Mouse (Mus musculus) neural tube, embryonic 12.5 days (tissue): ENCODE results near the gene Hbq1b. TPM values are rescaled to one million over a fixed set of nuclear protein-coding genes. Genes with fewer than 3 reads are reported as not detected.
"Not testable (repeated sequence)": the region's sequence is repeated elsewhere in the genome, so short reads cannot be mapped to it uniquely, and the experiment has no call there.

Experiments used
- ATAC-seq: fragments of 200-750 bp; cut with Nextera tagmentation; 2 replicates; pipeline ENCODE4 v1.8.0; 2017; ENCODE audit warnings: low read depth, mild to moderate bottlenecking, moderate TSS enrichment, moderate library complexity; ENCODE audit not compliant: low FRiP score
- H3K27ac ChIP-seq: fragments of 300-500 bp; sonication (generic); 2 replicates; pipeline ENCODE4 v1.5.1; 2016
- H3K27me3 ChIP-seq: fragments of 300-500 bp; sonication (generic); replicated peaks from 2 replicates; pipeline ENCODE4 v1.6.1; 2016; ENCODE audit warnings: mild to moderate bottlenecking
- H3K36me3 ChIP-seq: fragments of 300-500 bp; sonication (generic); 2 replicates; pipeline ENCODE4 v1.6.1; 2016; ENCODE audit warnings: mild to moderate bottlenecking
- H3K4me1 ChIP-seq: fragments of 300-500 bp; sonication (generic); 2 replicates; pipeline ENCODE4 v1.6.1; 2016
- H3K4me2 ChIP-seq: fragments of 300-500 bp; sonication (generic); replicated peaks from 2 replicates; pipeline ENCODE4 v1.6.1; 2016; ENCODE audit warnings: mild to moderate bottlenecking
- H3K4me3 ChIP-seq: fragments of 300-500 bp; sonication (generic); 2 replicates; pipeline ENCODE4 v1.5.1; 2016
- H3K9ac ChIP-seq: fragments of 300-500 bp; sonication (generic); 2 replicates; pipeline ENCODE4 v1.6.1; 2016; ENCODE audit warnings: mild to moderate bottlenecking
- H3K9me3 ChIP-seq: fragments of 300-500 bp; sonication (generic); 2 replicates; pipeline ENCODE4 v1.6.1; 2016; ENCODE audit warnings: mild to moderate bottlenecking
- WGBS: fragments of 180-500 bp; shearing (Covaris S2); methylation state at CpG from one replicate; pipeline ENCODE4 v1.1.7; 2016; 5-methylcytosine and 5-hydroxymethylcytosine counted together
- polyA plus RNA-seq: library from polyadenylated mRNA; unstranded; fragments of >200 nt; fragmentation: Nextera tagmentation; extraction: Ambion mirVana; gene quantifications from 2 replicates; pipeline ENCODE4 v1.2.1, GENCODE M21; 2016

Gene Hbq1b
- polyA plus RNA-seq, result 3.2 and 3.3 TPM in 2 replicates

DNA sequence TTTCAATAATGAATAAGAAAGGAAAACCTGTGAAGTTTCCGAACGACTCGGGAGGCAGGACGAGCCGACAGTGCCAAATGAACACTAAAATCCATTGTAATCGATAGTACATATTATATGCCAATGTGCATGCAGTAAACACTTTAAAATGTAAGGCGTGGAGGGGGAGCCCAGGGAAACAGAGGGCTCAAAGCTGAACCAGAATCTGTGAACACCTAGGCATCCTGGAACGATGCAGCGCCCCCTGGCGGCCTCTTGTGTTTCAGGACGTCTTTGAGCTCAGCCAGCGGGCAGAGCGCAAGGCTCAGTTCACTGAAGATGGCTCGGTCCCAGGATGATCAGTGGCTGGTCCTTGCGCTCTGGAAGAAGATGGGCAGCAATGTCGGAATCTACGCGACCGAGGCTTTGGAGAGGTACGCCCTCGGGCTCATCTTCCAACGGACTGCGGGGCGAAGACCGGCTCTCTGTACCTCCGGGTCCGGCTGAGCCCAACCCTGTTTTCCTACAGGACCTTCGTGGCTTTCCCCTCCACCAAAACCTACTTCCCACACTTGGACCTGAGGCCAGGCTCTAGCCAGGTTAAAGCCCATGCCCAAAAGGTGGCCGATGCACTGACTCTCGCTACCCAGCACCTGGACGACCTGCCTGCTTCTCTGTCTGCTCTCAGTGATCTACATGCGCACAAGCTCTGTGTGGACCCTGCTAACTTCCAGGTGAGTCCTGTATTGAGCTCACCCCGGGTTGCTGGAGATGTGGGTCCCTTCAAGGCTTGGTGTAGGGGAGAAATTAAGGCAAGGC is at the start of gene Hbq1b:
Gene Hbq1b (plus strand): TSS at position 271 of the 798 bp plus-strand sequence.
- not testable (repeated sequence) for H3K27ac ChIP-seq, H3K4me1 ChIP-seq, H3K9me3 ChIP-seq, H3K4me3 ChIP-seq, H3K9ac ChIP-seq, H3K36me3 ChIP-seq, H3K27me3 ChIP-seq
- ATAC-seq, result peak; percentile 78
- 23% methylated on average over 33 of the region's 33 CpGs for WGBS
- peak within 1 kb of the TSS; percentile 53 for H3K4me2 ChIP-seq

DNA sequence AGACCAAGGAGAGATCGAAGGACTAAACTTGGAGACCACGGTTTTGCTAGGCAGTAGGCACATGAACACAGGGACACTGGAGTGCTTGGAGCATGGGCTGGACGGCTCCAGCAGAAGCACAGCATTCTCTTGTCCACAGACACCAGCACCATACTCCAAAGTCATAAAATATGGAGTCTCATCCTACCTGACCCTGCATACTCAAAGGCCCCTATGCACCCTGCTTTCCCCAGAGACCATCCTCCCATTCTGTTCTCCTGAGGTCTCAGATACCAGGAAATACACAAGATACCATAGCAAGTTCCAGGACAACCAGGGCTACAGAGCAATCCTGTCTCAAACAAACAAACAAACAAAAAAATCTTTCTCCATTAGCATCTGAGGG is 49.4 kb upstream of the Hbq1b start:
- ATAC-seq, result no peak
- no peak overlapping the region for H3K4me2 ChIP-seq
- no peak overlapping the region for H3K9ac ChIP-seq
- H3K9me3 ChIP-seq, result no peaks in the 10 kb centered on the region
- 91% methylated on average over 3 of the region's 3 CpGs for WGBS
- H3K27me3 ChIP-seq, result no peaks in the 10 kb centered on the region
- no peaks in the 10 kb centered on the region for H3K4me1 ChIP-seq
- no peak overlapping the region for H3K27ac ChIP-seq
- no peak overlapping the region for H3K4me3 ChIP-seq
- H3K36me3 ChIP-seq, result peaks cover 59% of the 10 kb centered on the region

DNA sequence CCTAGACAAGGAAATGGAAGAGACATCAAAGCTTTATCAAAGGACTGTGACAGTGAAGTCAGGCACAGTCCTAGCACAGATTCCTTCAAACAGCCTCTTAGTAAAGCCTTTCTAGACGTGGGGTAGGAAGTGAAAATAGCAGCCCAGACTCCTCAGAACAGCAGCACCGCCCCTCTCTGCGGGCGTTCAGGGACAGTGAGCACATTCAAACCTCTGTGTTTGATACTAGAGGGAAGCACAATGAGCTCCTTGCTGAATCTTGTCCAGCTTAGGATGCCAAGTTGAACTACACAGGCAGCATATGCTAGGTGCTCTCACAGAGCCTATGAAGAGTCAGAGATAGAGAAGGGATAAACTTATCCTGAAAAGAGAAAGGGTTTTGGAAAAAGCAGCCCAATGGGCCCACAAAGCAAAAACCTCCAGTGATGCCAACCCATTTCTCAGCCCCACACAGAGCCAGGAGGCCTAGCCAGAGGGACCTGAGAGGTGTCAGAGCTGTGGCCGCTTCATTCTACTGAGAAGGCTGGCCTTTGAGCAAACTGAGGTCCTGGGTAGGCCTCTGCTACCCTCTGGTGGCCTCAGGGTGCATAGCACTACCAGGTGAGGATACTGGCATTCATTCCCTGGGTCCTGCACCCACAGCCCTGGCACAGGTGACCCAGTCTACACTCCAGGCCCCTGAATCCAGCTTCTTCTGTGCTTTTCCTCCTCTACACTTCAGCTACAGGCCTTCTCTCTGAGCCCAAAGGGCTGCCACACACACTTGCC is 48.5 kb upstream of the Hbq1b start:
- Histone ChIP-seq H3K36me3 (peaks cover 50% of the 10 kb centered on the region), H3K27ac (no peak overlapping the region), H3K9me3 (no peaks in the 10 kb centered on the region), H3K4me2 (no peak overlapping the region), H3K27me3 (no peaks in the 10 kb centered on the region), H3K9ac (no peak overlapping the region), H3K4me1 (no peaks in the 10 kb centered on the region), H3K4me3 (no peak overlapping the region)
- 61% methylated on average over 5 of the region's 5 CpGs for WGBS
- ATAC-seq, result peak; percentile 25; the same call in 1 of the 2 replicates

DNA sequence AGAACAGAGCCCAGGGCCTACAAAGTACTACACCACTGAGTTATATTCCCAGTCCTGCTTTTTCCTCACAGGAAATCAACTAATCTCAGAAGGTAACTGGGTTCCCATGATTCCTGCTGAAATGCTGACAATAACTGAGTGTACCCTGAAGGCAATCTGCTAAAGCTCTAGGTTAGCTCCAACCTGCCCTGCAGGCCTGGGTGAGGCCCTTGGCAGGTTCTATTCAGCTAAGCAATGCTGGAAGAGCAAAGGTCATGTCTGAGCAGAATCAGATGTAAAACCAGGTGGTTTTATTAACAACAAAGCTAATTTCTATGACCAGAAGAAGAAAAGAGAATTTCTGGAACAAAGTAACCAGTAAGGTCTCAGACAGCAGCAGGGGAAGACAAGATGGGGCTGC is 45.4 kb upstream of the Hbq1b start:
- Histone ChIP-seq H3K9me3 (no peaks in the 10 kb centered on the region), H3K4me1 (no peaks in the 10 kb centered on the region), H3K27me3 (no peaks in the 10 kb centered on the region), H3K27ac (no peak overlapping the region), H3K4me2 (no peak overlapping the region), H3K9ac (no peak overlapping the region), H3K4me3 (no peak overlapping the region), H3K36me3 (peaks cover 59% of the 10 kb centered on the region)
- ATAC-seq, result no peak

DNA sequence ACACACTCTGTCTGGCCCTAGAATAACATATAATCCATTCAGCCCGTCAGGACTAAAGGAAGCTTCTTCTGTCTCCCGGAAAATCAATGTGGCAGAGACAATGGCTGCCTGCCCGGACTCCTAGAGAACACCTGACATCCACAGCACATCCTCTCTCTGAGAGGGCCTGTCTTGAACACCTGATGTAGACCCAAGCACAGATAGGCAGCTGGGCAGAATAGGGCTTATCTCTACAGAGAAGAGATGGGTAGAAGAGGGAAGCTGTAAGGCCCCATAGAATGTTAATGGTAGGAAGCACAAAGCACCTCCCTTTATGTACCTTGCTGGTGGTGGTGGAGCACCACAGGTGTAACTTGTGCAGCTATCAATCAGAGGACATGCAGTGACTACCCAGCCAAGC is 44.6 kb upstream of the Hbq1b start:
- peaks cover 62% of the 10 kb centered on the region for H3K36me3 ChIP-seq
- H3K4me1 ChIP-seq, result no peaks in the 10 kb centered on the region
- no peak overlapping the region for H3K9ac ChIP-seq
- H3K4me3 ChIP-seq, result no peak overlapping the region
- no peak overlapping the region for H3K27ac ChIP-seq
- H3K4me2 ChIP-seq, result no peak overlapping the region
- no peaks in the 10 kb centered on the region for H3K27me3 ChIP-seq
- no peak for ATAC-seq
- WGBS, result 88% methylated on average over 3 of the region's 3 CpGs
- H3K9me3 ChIP-seq, result no peaks in the 10 kb centered on the region

DNA sequence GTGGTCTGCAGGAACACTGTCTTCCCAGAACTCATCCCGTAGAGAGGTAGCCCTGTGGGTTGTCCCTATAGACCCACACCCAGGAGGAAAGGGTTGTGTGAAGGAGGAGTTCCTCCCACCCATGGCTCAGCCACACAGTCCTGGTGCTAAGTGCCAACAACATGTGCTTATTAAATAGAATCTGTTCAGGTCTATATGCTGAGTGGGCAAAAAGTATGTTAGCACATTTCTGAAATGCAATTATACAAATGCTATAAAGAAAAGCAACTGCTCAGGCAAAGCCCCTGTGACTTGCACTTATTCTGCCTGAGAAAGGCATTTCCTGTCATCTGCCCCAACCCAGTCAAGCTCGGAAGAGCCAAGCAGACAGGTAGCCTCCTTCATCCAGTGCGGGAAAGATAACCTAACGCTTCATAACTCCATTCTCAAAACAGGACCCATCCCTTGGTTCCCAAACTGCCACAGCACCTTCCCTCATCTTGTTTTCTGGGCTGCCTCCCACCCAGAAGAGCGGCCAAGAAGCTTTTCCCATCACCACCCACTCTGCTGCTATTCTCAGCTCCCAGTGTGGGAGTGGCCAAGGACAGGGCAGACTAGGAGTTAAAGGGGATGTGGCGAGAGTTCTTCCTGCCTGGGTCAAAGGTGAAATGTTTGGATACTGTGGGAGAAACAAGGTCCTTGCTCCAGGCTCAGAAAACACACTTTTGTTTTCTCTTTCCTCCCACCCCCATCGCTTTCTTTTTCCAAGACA is 43.4 kb upstream of the Hbq1b start:
- no peaks in the 10 kb centered on the region for H3K27me3 ChIP-seq
- H3K9ac ChIP-seq, result no peak overlapping the region
- H3K9me3 ChIP-seq, result no peaks in the 10 kb centered on the region
- peaks cover 70% of the 10 kb centered on the region for H3K36me3 ChIP-seq
- no peak overlapping the region for H3K4me2 ChIP-seq
- ATAC-seq, result no peak
- H3K4me3 ChIP-seq, result no peak overlapping the region
- no peaks in the 10 kb centered on the region for H3K4me1 ChIP-seq
- H3K27ac ChIP-seq, result no peak overlapping the region
- WGBS, result 80% methylated on average over 7 of the region's 7 CpGs

DNA sequence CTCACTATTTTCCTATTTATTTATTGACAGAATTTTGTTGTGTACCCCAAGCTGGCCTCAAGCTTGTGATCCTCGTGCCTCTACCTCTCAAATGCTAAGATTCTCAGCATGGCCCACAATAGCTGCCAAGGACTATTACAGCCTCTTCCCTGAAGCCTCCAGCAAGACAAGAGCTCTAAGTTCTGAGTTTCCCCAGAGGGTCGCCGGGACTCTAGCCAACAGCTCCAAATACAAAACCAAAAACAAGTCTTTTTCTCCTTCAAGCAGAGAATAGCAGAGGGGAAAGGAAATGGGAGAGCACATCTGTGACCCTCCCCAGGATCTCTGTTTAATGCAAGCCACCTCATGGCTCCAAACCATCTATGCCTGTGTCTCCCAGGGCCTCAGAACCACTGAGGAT is 42.7 kb upstream of the Hbq1b start:
- H3K4me2 ChIP-seq, result no peak overlapping the region
- ATAC-seq, result no peak
- H3K27ac ChIP-seq, result no peak overlapping the region
- WGBS, result 84% methylated on average over 3 of the region's 3 CpGs
- H3K4me1 ChIP-seq, result no peaks in the 10 kb centered on the region
- H3K9me3 ChIP-seq, result no peaks in the 10 kb centered on the region
- H3K9ac ChIP-seq, result no peak overlapping the region
- no peaks in the 10 kb centered on the region for H3K27me3 ChIP-seq
- H3K4me3 ChIP-seq, result no peak overlapping the region
- H3K36me3 ChIP-seq, result peaks cover 67% of the 10 kb centered on the region

DNA sequence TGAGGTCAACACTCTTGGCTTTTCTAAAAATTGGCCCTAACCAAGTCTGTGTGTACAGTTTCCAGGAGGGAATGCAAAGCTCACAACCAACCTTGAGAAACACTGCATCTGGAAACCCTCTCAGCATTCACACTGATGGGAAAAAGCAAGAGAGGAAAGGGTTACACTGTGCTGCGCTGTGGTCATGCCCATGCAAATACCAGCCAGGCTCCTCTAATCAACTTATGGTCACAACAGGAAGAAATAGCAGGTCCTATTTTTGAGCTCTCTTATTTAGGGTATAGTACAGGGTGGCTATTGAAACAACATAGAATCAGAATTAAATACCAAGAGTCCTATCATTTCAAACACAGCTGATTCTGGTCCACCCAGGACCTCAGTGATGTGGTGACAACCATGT is 42.1 kb upstream of the Hbq1b start:
- Histone ChIP-seq H3K36me3 (peaks cover 69% of the 10 kb centered on the region), H3K4me2 (no peak overlapping the region), H3K4me1 (no peaks in the 10 kb centered on the region), H3K27me3 (no peaks in the 10 kb centered on the region), H3K9me3 (no peaks in the 10 kb centered on the region), H3K27ac (no peak overlapping the region), H3K4me3 (no peak overlapping the region), H3K9ac (no peak overlapping the region)
- no peak for ATAC-seq
- WGBS, result 89% methylated on average over 1 of the region's 1 CpGs

DNA sequence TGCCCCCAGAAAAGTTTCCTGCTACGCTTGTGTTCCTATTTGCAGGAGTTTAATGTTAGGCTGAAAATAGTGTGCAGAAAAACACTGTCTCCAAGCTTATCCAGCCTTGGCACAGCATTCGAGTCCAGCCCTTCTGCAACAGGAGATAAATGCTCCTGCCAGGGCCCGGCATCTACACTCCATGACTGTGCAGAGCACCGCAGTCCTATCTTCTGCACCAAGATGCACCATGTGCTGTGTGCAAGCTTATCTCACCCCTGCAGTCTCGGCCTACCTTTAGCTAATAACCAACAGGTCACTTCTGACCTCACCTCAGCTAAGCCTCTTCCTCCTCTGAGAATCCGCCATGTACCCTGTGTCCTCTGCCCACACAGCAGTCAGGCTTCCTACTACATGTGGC is 41.2 kb upstream of the Hbq1b start:
- ATAC-seq, result no peak
- WGBS, result 94% methylated on average over 6 of the region's 6 CpGs
- H3K9me3 ChIP-seq, result no peaks in the 10 kb centered on the region
- H3K4me3 ChIP-seq, result no peak overlapping the region
- H3K27me3 ChIP-seq, result no peaks in the 10 kb centered on the region
- no peak overlapping the region for H3K4me2 ChIP-seq
- H3K36me3 ChIP-seq, result peaks cover 70% of the 10 kb centered on the region
- no peak overlapping the region for H3K27ac ChIP-seq
- no peaks in the 10 kb centered on the region for H3K4me1 ChIP-seq
- H3K9ac ChIP-seq, result no peak overlapping the region

DNA sequence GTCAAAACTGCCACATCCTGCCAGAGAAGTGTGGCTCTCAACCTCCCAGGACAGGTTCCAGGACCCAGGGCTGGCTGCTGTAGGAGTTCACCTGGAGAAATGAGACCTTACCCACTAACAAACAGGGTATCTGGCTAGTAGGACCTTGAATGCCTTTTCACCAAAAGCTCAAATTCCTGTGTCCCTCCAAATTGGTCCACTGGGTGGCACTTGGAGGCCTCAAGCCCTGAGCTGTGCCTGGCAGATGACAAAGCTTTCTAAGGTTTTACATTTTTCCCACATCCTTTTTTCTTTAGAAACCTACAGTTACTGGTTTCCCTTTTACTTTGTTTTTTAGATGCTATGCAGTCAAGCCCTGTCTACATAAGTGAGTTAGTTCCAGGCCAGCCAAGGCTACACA is 39.7 kb upstream of the Hbq1b start:
- peaks cover 59% of the 10 kb centered on the region for H3K36me3 ChIP-seq
- no peaks in the 10 kb centered on the region for H3K4me1 ChIP-seq
- H3K27ac ChIP-seq, result no peak overlapping the region
- H3K27me3 ChIP-seq, result no peaks in the 10 kb centered on the region
- H3K4me3 ChIP-seq, result no peak overlapping the region
- no peak overlapping the region for H3K9ac ChIP-seq
- ATAC-seq, result no peak
- no peak overlapping the region for H3K4me2 ChIP-seq
- no peaks in the 10 kb centered on the region for H3K9me3 ChIP-seq

DNA sequence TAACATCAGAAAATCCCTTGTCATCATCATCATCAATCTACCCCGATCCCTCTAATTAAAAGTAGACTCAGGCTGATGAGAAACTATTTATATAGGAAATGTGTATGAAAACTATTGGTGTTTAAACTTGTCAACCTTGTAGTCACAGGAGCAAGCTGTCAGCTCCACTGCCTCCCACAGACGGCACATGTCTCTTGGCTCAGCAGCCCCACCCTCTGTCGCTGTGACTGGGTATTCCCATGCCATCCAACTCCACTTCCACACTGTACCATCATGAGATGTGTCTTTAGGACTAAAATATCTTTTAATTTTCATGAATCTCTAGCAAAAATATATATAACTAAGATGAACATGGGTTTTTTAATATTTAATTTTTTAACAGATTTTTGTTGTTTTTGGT is 38.4 kb upstream of the Hbq1b start:
- no peak for ATAC-seq
- H3K36me3 ChIP-seq, result peaks cover 69% of the 10 kb centered on the region

More for the DNA sequence above, 38.4 kb upstream of the Hbq1b start:
- Histone ChIP-seq H3K27ac (no peak overlapping the region), H3K27me3 (no peaks in the 10 kb centered on the region), H3K4me1 (no peaks in the 10 kb centered on the region), H3K4me3 (no peak overlapping the region), H3K9me3 (no peaks in the 10 kb centered on the region), H3K9ac (no peak overlapping the region), H3K4me2 (no peak overlapping the region)
- WGBS, result 92% methylated on average over 3 of the region's 3 CpGs
